18 mouse cellular contexts compared by ENCODE assay signal in genomic region chr14:20963863-20964262, GRCm38 (mm10). TPM values are rescaled to one million over a fixed set of nuclear protein-coding genes. Genes with fewer than 3 reads are reported as not detected.
DNase-seq lines count a peak whose midpoint lies in the region; ATAC-seq and TF ChIP-seq lines count a peak whose summit lies in the region.
"Had no signal": no experiment of that assay in that cellular context is flagged by ENCODE, and none has a peak within 500 bp of the region (broad histone marks: within the 10 kb centered on the region; RNA-seq: fewer than 3 reads in every experiment).

No protein-coding gene starts in this region.

- DNase-seq in kidney, adult 18-20 months, result no peak
- peak; percentile 23 for DNase-seq in induced T-regulatory cell, adult 2 months (ENCODE audit: low read depth)
- no peak for DNase-seq in T-cell, adult 2 months (ENCODE audit: low spot score)
- DNase-seq: B cell, adult 2 months; cerebellum, postnatal 25 days; gastrocnemius, postnatal 25 days; heart, postnatal 10 days; kidney, adult 2 months; layer of hippocampus, postnatal 36 days; lung, postnatal 36 days; thymus, postnatal 36 days had no signal

- no peaks in the 10 kb centered on the region for H3K9me3 ChIP-seq in heart, embryonic 12.5 days (replicated peaks)
- no peaks in the 10 kb centered on the region for H3K9me3 ChIP-seq in heart, embryonic 11.5 days (replicated peaks; ENCODE audit: control insufficient read depth, low read length)
- no peaks in the 10 kb centered on the region for H3K9me3 ChIP-seq in kidney, embryonic 16.5 days (ENCODE audit: low read length)
- H3K9me3 ChIP-seq: limb, embryonic 12.5 days; midbrain, embryonic 12.5 days had no signal

- no peak for TF ChIP-seq POLR2A in olfactory bulb, adult 2 months (IDR thresholded peaks at IDR 0.05; ENCODE audit: insufficient read depth, low read depth, low read length)

- H3K4me2 ChIP-seq in heart, embryonic 12.5 days, result no peak overlapping the region
- no peak overlapping the region for H3K4me2 ChIP-seq in heart, embryonic 11.5 days
- H3K4me2 ChIP-seq in kidney, embryonic 16.5 days (replicated peaks; ENCODE audit: low read depth, low read length), result no peak overlapping the region
- H3K4me2 ChIP-seq: limb, embryonic 12.5 days; midbrain, embryonic 12.5 days had no signal

- TF ChIP-seq CTCF in olfactory bulb, adult 2 months (IDR thresholded peaks at IDR 0.05; ENCODE audit: insufficient read depth, low read depth, low read length), result no peak

- 0 out of 2 replicates have a peak overlapping the region, but pooled peaks have one; percentile 38 for H3K27ac ChIP-seq in heart, embryonic 12.5 days (ENCODE audit: poor library complexity, severe bottlenecking)
- H3K27ac ChIP-seq in heart, embryonic 11.5 days (ENCODE audit: low read depth, low read length), result no peak overlapping the region
- peak overlapping the region; percentile 36 for H3K27ac ChIP-seq in kidney, embryonic 16.5 days (ENCODE audit: low read length)
- H3K27ac ChIP-seq in olfactory bulb, adult 2 months (ENCODE audit: insufficient read depth, low read depth, low read length), result peak overlapping the region; percentile 62; the same call in 1 of the 2 replicates
- H3K27ac ChIP-seq: limb, embryonic 12.5 days; midbrain, embryonic 12.5 days had no signal

- no peaks in the 10 kb centered on the region for H3K27me3 ChIP-seq in heart, embryonic 12.5 days (replicated peaks)
- H3K27me3 ChIP-seq in heart, embryonic 11.5 days (ENCODE audit: control insufficient read depth, insufficient read depth, low read length), result no peaks in the 10 kb centered on the region
- no peaks in the 10 kb centered on the region for H3K27me3 ChIP-seq in kidney, embryonic 16.5 days (ENCODE audit: insufficient read depth, low read length)
- H3K27me3 ChIP-seq: limb, embryonic 12.5 days; midbrain, embryonic 12.5 days had no signal

- 82% methylated on average over 4 of the region's 4 CpGs for WGBS in heart, embryonic 12.5 days
- 84% methylated on average over 4 of the region's 4 CpGs for WGBS in heart, embryonic 11.5 days (ENCODE audit: insufficient replicate concordance)
- WGBS in kidney, embryonic 16.5 days, result 73% methylated on average over 4 of the region's 4 CpGs
- WGBS in olfactory bulb, adult 2 months, result 87% methylated on average over 4 of the region's 4 CpGs

- peaks cover 6% of the 10 kb centered on the region for H3K36me3 ChIP-seq in heart, embryonic 12.5 days
- H3K36me3 ChIP-seq in heart, embryonic 11.5 days (ENCODE audit: control insufficient read depth, insufficient read depth, low read length), result no peaks in the 10 kb centered on the region
- no peaks in the 10 kb centered on the region for H3K36me3 ChIP-seq in kidney, embryonic 16.5 days (ENCODE audit: insufficient read depth, low read length)
- H3K36me3 ChIP-seq: limb, embryonic 12.5 days; midbrain, embryonic 12.5 days had no signal

- no peak for ATAC-seq in heart, embryonic 12.5 days (ENCODE audit: insufficient number of reproducible peaks, low FRiP score)
- no peak for ATAC-seq in heart, embryonic 11.5 days (replicated peaks; ENCODE audit: insufficient number of reproducible peaks, low FRiP score, low TSS enrichment)
- ATAC-seq in kidney, embryonic 16.5 days (ENCODE audit: low FRiP score, low TSS enrichment), result no peak

- peaks cover 15% of the 10 kb centered on the region for H3K4me1 ChIP-seq in heart, embryonic 12.5 days (replicated peaks)
- H3K4me1 ChIP-seq in heart, embryonic 11.5 days (ENCODE audit: control insufficient read depth, insufficient read depth, low read length), result no peaks in the 10 kb centered on the region; the same call in 1 of the 2 replicates
- peaks cover 7% of the 10 kb centered on the region for H3K4me1 ChIP-seq in kidney, embryonic 16.5 days (ENCODE audit: insufficient read depth, low read length)
- peaks cover 6% of the 10 kb centered on the region for H3K4me1 ChIP-seq in olfactory bulb, adult 2 months (ENCODE audit: control insufficient read depth, insufficient read depth, low read length)

- no peak overlapping the region for H3K4me3 ChIP-seq in heart, embryonic 12.5 days
- no peak overlapping the region for H3K4me3 ChIP-seq in heart, embryonic 11.5 days (ENCODE audit: low read depth, low read length)
- H3K4me3 ChIP-seq in kidney, embryonic 16.5 days (ENCODE audit: low read length), result no peak overlapping the region
- no peak overlapping the region for H3K4me3 ChIP-seq in olfactory bulb, adult 2 months (ENCODE audit: insufficient read depth, low read depth, low read length)
- H3K4me3 ChIP-seq: erythroblast, embryonic 14.5 days; limb, embryonic 12.5 days; midbrain, embryonic 12.5 days had no signal

- no peak overlapping the region for H3K9ac ChIP-seq in heart, embryonic 12.5 days
- H3K9ac ChIP-seq in heart, embryonic 11.5 days (ENCODE audit: low read depth, low read length), result no peak overlapping the region
- H3K9ac ChIP-seq in kidney, embryonic 16.5 days (replicated peaks; ENCODE audit: low read length), result no peak overlapping the region
- H3K9ac ChIP-seq: limb, embryonic 12.5 days; midbrain, embryonic 12.5 days had no signal

RNA-seq across cellular contexts. Expression of gene Vcl, which starts 34.7 kb away (rescaled TPM):
- polyA plus RNA-seq in heart, embryonic 12.5 days (2016; fragmentation: Nextera tagmentation; extraction: Ambion mirVana), result 108 and 115 TPM in 2 replicates
- polyA plus RNA-seq in heart, embryonic 11.5 days (2014; fragmentation: Nextera tagmentation; extraction: Ambion mirVana), result 78.8 and 101 TPM in 2 replicates
- polyA plus RNA-seq in kidney, embryonic 16.5 days (2015; fragmentation: Nextera tagmentation; extraction: Ambion mirVana), result 54.9 and 57.7 TPM in 2 replicates
- not detected in 2 replicates for polyA plus RNA-seq in olfactory bulb, adult 2 months (2012; ENCODE audit: insufficient read depth, insufficient read length, low replicate concordance, missing spikeins)

Comparison
In these comparisons a context has a peak if more than half of its experiments do, and no peak if none do; other contexts are left out.
1. RNA of gene Vcl, which starts 34.7 kb away (polyA plus RNA-seq): 108 to 115 TPM in heart, embryonic 12.5 days, 78.8 to 101 TPM in heart, embryonic 11.5 days and 54.9 to 57.7 TPM in kidney, embryonic 16.5 days; not detected in olfactory bulb, adult 2 months; every median in the first group is over 10 times any median in the second.